Mouse (Mus musculus): ENCODE data around the gene Wdhd1. TPM values are rescaled to one million over a fixed set of nuclear protein-coding genes. Genes with fewer than 3 reads are reported as not detected.

The Wdhd1 gene
- polyA plus RNA-seq, 1 experiment from 2014 or later: 2.7 TPM

GRCm38 (mm10) chr14:47209669-47210164 lies 66.9 kb downstream of the Wdhd1 start:
- no peaks in the 10 kb centered on the region for H3K36me3 ChIP-seq (ENCODE audit: insufficient read depth, low read length)
- ATAC-seq: no peak
- TF ChIP-seq EP300 (IDR thresholded peaks at IDR 0.05): no peak
- no peak for TF ChIP-seq CTCF (IDR thresholded peaks at IDR 0.05)
- no peak overlapping the region for H3K9ac ChIP-seq (replicated peaks; ENCODE audit: low read depth)
- no peak overlapping the region for H3K4me3 ChIP-seq (ENCODE audit: low read depth, low read length)
- 94% methylated on average over 4 of the region's 4 CpGs for WGBS
- H3K4me2 ChIP-seq (replicated peaks; ENCODE audit: low read depth, low read length): no peak overlapping the region
- no peak for DNase-seq (ENCODE audit: low spot score)
- H3K9me3 ChIP-seq (ENCODE audit: low read length): no peaks in the 10 kb centered on the region
- no peaks in the 10 kb centered on the region for H3K27me3 ChIP-seq (replicated peaks; ENCODE audit: insufficient read depth, low read length)
- H3K4me1 ChIP-seq (ENCODE audit: insufficient read depth, low read depth, low read length): no peaks in the 10 kb centered on the region
- H3K27ac ChIP-seq (ENCODE audit: low read length): no peak overlapping the region

- no peak for TF ChIP-seq CTCF (IDR thresholded peaks at IDR 0.05)
- no peak for TF ChIP-seq EP300 (IDR thresholded peaks at IDR 0.05)
- DNase-seq (ENCODE audit: low spot score) (no peak), ATAC-seq (no peak)
- Histone ChIP-seq H3K36me3 (ENCODE audit: insufficient read depth, low read length) (no peaks in the 10 kb centered on the region), H3K27me3 (replicated peaks; ENCODE audit: insufficient read depth, low read length) (no peaks in the 10 kb centered on the region), H3K27ac (ENCODE audit: low read length) (no peak overlapping the region), H3K4me2 (replicated peaks; ENCODE audit: low read depth, low read length) (no peak overlapping the region), H3K9ac (replicated peaks; ENCODE audit: low read depth) (no peak overlapping the region), H3K4me3 (ENCODE audit: low read depth, low read length) (no peak overlapping the region), H3K4me1 (ENCODE audit: insufficient read depth, low read depth, low read length) (no peaks in the 10 kb centered on the region), H3K9me3 (ENCODE audit: low read length) (no peaks in the 10 kb centered on the region)
- 76% methylated on average over 12 of the region's 12 CpGs for WGBS
Observed at GRCm38 (mm10) chr14:47208564-47209493, 67.8 kb downstream of the Wdhd1 start.

DNA sequence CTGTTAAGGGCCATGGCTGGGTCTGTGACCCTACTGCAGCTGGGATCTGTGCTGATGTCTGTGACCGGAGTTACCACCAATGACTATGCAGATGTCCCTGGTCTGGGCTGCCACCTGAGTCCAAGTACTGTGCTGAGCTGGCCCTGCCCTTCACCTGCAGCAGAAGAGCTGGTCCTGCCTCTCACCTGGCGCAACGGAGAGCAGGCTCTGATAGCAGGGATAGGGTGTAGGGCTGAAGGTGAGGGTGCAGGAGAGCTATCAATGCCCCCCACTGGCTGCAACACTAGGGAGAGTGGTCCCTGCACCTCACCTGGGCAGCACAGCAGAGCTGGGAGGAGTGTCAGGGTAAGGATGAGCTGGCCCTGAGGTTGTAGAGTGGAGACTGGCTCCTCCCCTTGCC lies 70.1 kb downstream of the Wdhd1 start:
- ATAC-seq (no peak), DNase-seq (ENCODE audit: low spot score) (no peak)
- Histone ChIP-seq H3K36me3 (ENCODE audit: insufficient read depth, low read length) (no peaks in the 10 kb centered on the region), H3K9me3 (ENCODE audit: low read length) (no peaks in the 10 kb centered on the region), H3K9ac (replicated peaks; ENCODE audit: low read depth) (no peak overlapping the region), H3K27me3 (replicated peaks; ENCODE audit: insufficient read depth, low read length) (no peaks in the 10 kb centered on the region), H3K4me3 (ENCODE audit: low read depth, low read length) (no peak overlapping the region), H3K4me2 (replicated peaks; ENCODE audit: low read depth, low read length) (no peak overlapping the region), H3K27ac (ENCODE audit: low read length) (no peak overlapping the region), H3K4me1 (ENCODE audit: insufficient read depth, low read depth, low read length) (no peaks in the 10 kb centered on the region)
- no peak for TF ChIP-seq EP300 (IDR thresholded peaks at IDR 0.05)
- WGBS: 84% methylated on average over 3 of the region's 3 CpGs

GRCm38 (mm10) chr14:47205270-47205972 lies 71.2 kb downstream of the Wdhd1 start:
- Histone ChIP-seq H3K4me1 (ENCODE audit: insufficient read depth, low read depth, low read length) (no peaks in the 10 kb centered on the region), H3K4me2 (replicated peaks; ENCODE audit: low read depth, low read length) (no peak overlapping the region), H3K27ac (ENCODE audit: low read length) (no peak overlapping the region), H3K9me3 (ENCODE audit: low read length) (no peaks in the 10 kb centered on the region), H3K36me3 (ENCODE audit: insufficient read depth, low read length) (no peaks in the 10 kb centered on the region), H3K9ac (replicated peaks; ENCODE audit: low read depth) (no peak overlapping the region), H3K4me3 (ENCODE audit: low read depth, low read length) (no peak overlapping the region), H3K27me3 (replicated peaks; ENCODE audit: insufficient read depth, low read length) (no peaks in the 10 kb centered on the region)
- no peak for DNase-seq (ENCODE audit: low spot score)
- TF ChIP-seq EP300 (IDR thresholded peaks at IDR 0.05) (no peak), CTCF (IDR thresholded peaks at IDR 0.05) (no peak)
- WGBS: 89% methylated on average over 4 of the region's 5 CpGs
- no peak for ATAC-seq

GRCm38 (mm10) chr14:47197340-47197739 lies 79.3 kb downstream of the Wdhd1 start:
- Histone ChIP-seq H3K9ac (replicated peaks; ENCODE audit: low read depth) (no peak overlapping the region), H3K27me3 (replicated peaks; ENCODE audit: insufficient read depth, low read length) (no peaks in the 10 kb centered on the region), H3K9me3 (ENCODE audit: low read length) (no peaks in the 10 kb centered on the region), H3K36me3 (ENCODE audit: insufficient read depth, low read length) (no peaks in the 10 kb centered on the region), H3K4me3 (ENCODE audit: low read depth, low read length) (no peak overlapping the region), H3K4me1 (ENCODE audit: insufficient read depth, low read depth, low read length) (no peaks in the 10 kb centered on the region), H3K4me2 (replicated peaks; ENCODE audit: low read depth, low read length) (no peak overlapping the region), H3K27ac (ENCODE audit: low read length) (no peak overlapping the region)
- TF ChIP-seq EP300 (IDR thresholded peaks at IDR 0.05) (no peak), CTCF (IDR thresholded peaks at IDR 0.05) (no peak)
- WGBS: 83% methylated on average over 3 of the region's 3 CpGs
- DNase-seq (ENCODE audit: low spot score) (no peak), ATAC-seq (no peak)

- no peak overlapping the region for H3K27ac ChIP-seq (ENCODE audit: low read length)
- H3K4me1 ChIP-seq (ENCODE audit: insufficient read depth, low read depth, low read length): no peaks in the 10 kb centered on the region
- no peak for DNase-seq (ENCODE audit: low spot score)
- H3K36me3 ChIP-seq (ENCODE audit: insufficient read depth, low read length): no peaks in the 10 kb centered on the region
- no peak overlapping the region for H3K9ac ChIP-seq (replicated peaks; ENCODE audit: low read depth)
- no peaks in the 10 kb centered on the region for H3K27me3 ChIP-seq (replicated peaks; ENCODE audit: insufficient read depth, low read length)
- ATAC-seq: no peak
- H3K9me3 ChIP-seq (ENCODE audit: low read length): no peaks in the 10 kb centered on the region
- TF ChIP-seq EP300 (IDR thresholded peaks at IDR 0.05): no peak
- no peak for TF ChIP-seq CTCF (IDR thresholded peaks at IDR 0.05)
- WGBS: 54% methylated on average over 8 of the region's 8 CpGs
- H3K4me2 ChIP-seq (replicated peaks; ENCODE audit: low read depth, low read length): no peak overlapping the region
- no peak overlapping the region for H3K4me3 ChIP-seq (ENCODE audit: low read depth, low read length)
Observed at GRCm38 (mm10) chr14:47196711-47197110, 79.9 kb downstream of the Wdhd1 start.

Data from lung, postnatal 0 days (tissue).